Mouse (Mus musculus): Measurements from ENCODE around the gene Rnf216. TPM values are rescaled to one million over a fixed set of nuclear protein-coding genes. Genes with fewer than 3 reads are reported as not detected.

Gene Rnf216
- polyA plus RNA-seq (2014; fragmentation: Nextera tagmentation; extraction: Ambion mirVana) = 36.6 and 37.7 TPM in 2 replicates

GRCm38 (mm10) chr5:143112281-143113246, at the start of gene Rnf216:
Rnf216 (minus strand) TSS chr5:143112994.
- Histone ChIP-seq H3K4me3 (ENCODE audit: low read depth, low read length) (peak within 1 kb of the TSS; percentile 64), H3K4me2 (ENCODE audit: low read depth, severe bottlenecking) (peak within 1 kb of the TSS; percentile 68), H3K9ac (ENCODE audit: low read length) (peak within 1 kb of the TSS; percentile 88), H3K27me3 (ENCODE audit: control insufficient read depth, insufficient read depth, low read length) (no peaks in the 10 kb centered on the region), H3K9me3 (ENCODE audit: control insufficient read depth, low read length) (no peaks in the 10 kb centered on the region), H3K27ac (replicated peaks; ENCODE audit: low read depth, low read length) (peak within 1 kb of the TSS; percentile 87), H3K4me1 (ENCODE audit: control insufficient read depth, insufficient read depth, low read length) (no peaks in the 10 kb centered on the region), H3K36me3 (ENCODE audit: control insufficient read depth, insufficient read depth, low read length) (no peaks in the 10 kb centered on the region; the same call in 1 of the 2 replicates)
- ATAC-seq (ENCODE audit: insufficient number of reproducible peaks, low FRiP score, low TSS enrichment, low read depth) (peak; percentile 91), DNase-seq (ENCODE audit: low spot score) (peak; percentile 94)
- WGBS = 1% methylated on average over 85 of the region's 110 CpGs

DNA sequence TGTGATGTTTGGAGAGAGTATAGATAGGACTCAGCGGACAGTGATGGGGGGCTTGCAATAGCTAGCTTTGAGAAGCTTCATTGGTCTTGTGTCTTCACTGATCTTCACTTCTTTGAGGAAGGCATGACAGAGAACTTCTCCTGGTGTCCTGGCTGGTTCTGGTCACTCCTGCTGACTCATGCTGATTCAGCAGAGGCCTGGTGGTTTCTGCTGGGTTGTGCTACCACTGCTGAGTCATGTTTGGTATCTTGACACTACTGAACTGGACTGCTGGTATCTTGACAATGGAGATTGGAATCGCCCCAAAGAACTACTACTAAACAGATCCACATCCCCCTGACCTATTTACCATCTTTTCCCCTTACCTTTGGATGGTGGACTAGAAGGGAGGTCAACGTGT, 42.7 kb upstream of the Rnf216 start:
- DNase-seq (ENCODE audit: low spot score) = no peak
- Histone ChIP-seq H3K9ac (ENCODE audit: low read length) (no peak overlapping the region), H3K27me3 (ENCODE audit: control insufficient read depth, insufficient read depth, low read length) (peaks cover 27% of the 10 kb centered on the region), H3K4me2 (ENCODE audit: low read depth, severe bottlenecking) (no peak overlapping the region), H3K27ac (replicated peaks; ENCODE audit: low read depth, low read length) (no peak overlapping the region), H3K4me1 (ENCODE audit: control insufficient read depth, insufficient read depth, low read length) (no peaks in the 10 kb centered on the region), H3K4me3 (ENCODE audit: low read depth, low read length) (no peak overlapping the region), H3K36me3 (ENCODE audit: control insufficient read depth, insufficient read depth, low read length) (no peaks in the 10 kb centered on the region), H3K9me3 (ENCODE audit: control insufficient read depth, low read length) (no peaks in the 10 kb centered on the region; the same call in 1 of the 2 replicates)
- 90% methylated on average over 3 of the region's 3 CpGs for WGBS
- no peak for ATAC-seq (ENCODE audit: insufficient number of reproducible peaks, low FRiP score, low TSS enrichment, low read depth)

DNA sequence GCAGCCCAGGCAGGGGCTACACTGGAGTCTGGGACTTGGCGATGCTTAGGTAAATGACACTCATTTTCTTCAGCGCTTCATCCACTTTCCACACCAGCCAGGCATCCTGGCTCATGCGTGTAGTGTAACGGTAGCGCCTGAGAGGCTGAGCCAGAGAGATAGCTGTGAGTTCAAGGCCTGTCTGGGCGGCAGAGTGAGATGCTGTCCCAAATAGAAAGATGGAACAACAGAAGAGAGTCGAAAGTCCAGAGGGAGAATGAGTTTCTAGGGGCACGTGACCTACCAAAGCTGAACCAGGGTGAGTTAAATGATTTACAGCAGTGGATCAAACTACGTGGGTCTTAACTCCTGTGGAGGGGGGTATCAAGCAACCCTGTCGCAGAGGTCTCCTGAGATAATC, 41.0 kb upstream of the Rnf216 start:
- ATAC-seq (ENCODE audit: insufficient number of reproducible peaks, low FRiP score, low TSS enrichment, low read depth) (no peak), DNase-seq (ENCODE audit: low spot score) (no peak)
- Histone ChIP-seq H3K27ac (replicated peaks; ENCODE audit: low read depth, low read length) (no peak overlapping the region), H3K9ac (ENCODE audit: low read length) (no peak overlapping the region), H3K4me1 (ENCODE audit: control insufficient read depth, insufficient read depth, low read length) (no peaks in the 10 kb centered on the region), H3K36me3 (ENCODE audit: control insufficient read depth, insufficient read depth, low read length) (no peaks in the 10 kb centered on the region), H3K4me3 (ENCODE audit: low read depth, low read length) (no peak overlapping the region), H3K9me3 (ENCODE audit: control insufficient read depth, low read length) (no peaks in the 10 kb centered on the region; the same call in 1 of the 2 replicates), H3K27me3 (ENCODE audit: control insufficient read depth, insufficient read depth, low read length) (peaks cover 21% of the 10 kb centered on the region), H3K4me2 (ENCODE audit: low read depth, severe bottlenecking) (no peak overlapping the region)
- WGBS = 88% methylated on average over 10 of the region's 10 CpGs

- Histone ChIP-seq H3K4me1 (ENCODE audit: control insufficient read depth, insufficient read depth, low read length) (no peaks in the 10 kb centered on the region), H3K27ac (replicated peaks; ENCODE audit: low read depth, low read length) (no peak overlapping the region), H3K9ac (ENCODE audit: low read length) (no peak overlapping the region), H3K4me2 (ENCODE audit: low read depth, severe bottlenecking) (no peak overlapping the region), H3K9me3 (ENCODE audit: control insufficient read depth, low read length) (no peaks in the 10 kb centered on the region; the same call in 1 of the 2 replicates), H3K27me3 (ENCODE audit: control insufficient read depth, insufficient read depth, low read length) (no peaks in the 10 kb centered on the region), H3K4me3 (ENCODE audit: low read depth, low read length) (no peak overlapping the region), H3K36me3 (ENCODE audit: control insufficient read depth, insufficient read depth, low read length) (no peaks in the 10 kb centered on the region)
- DNase-seq (ENCODE audit: low spot score) = no peak
- WGBS = 85% methylated on average over 2 of the region's 2 CpGs
- ATAC-seq (ENCODE audit: insufficient number of reproducible peaks, low FRiP score, low TSS enrichment, low read depth) = no peak
Observed at GRCm38 (mm10) chr5:143150044-143150443, 37.2 kb upstream of the Rnf216 start.

GRCm38 (mm10) chr5:143149536-143149935, 36.7 kb upstream of the Rnf216 start:
- H3K27me3 ChIP-seq (ENCODE audit: control insufficient read depth, insufficient read depth, low read length) = no peaks in the 10 kb centered on the region
- ATAC-seq (ENCODE audit: insufficient number of reproducible peaks, low FRiP score, low TSS enrichment, low read depth) (no peak), DNase-seq (ENCODE audit: low spot score) (no peak)
- H3K9me3 ChIP-seq (ENCODE audit: control insufficient read depth, low read length) = no peaks in the 10 kb centered on the region; the same call in 1 of the 2 replicates
- no peak overlapping the region for H3K9ac ChIP-seq (ENCODE audit: low read length)
- H3K4me1 ChIP-seq (ENCODE audit: control insufficient read depth, insufficient read depth, low read length) = no peaks in the 10 kb centered on the region
- H3K36me3 ChIP-seq (ENCODE audit: control insufficient read depth, insufficient read depth, low read length) = no peaks in the 10 kb centered on the region
- no peak overlapping the region for H3K4me2 ChIP-seq (ENCODE audit: low read depth, severe bottlenecking)
- WGBS = 94% methylated on average over 2 of the region's 2 CpGs
- H3K4me3 ChIP-seq (ENCODE audit: low read depth, low read length) = no peak overlapping the region
- no peak overlapping the region for H3K27ac ChIP-seq (replicated peaks; ENCODE audit: low read depth, low read length)

- no peaks in the 10 kb centered on the region; the same call in 1 of the 2 replicates for H3K9me3 ChIP-seq (ENCODE audit: control insufficient read depth, low read length)
- H3K9ac ChIP-seq (ENCODE audit: low read length) = no peak overlapping the region
- no peaks in the 10 kb centered on the region for H3K4me1 ChIP-seq (ENCODE audit: control insufficient read depth, insufficient read depth, low read length)
- H3K27ac ChIP-seq (replicated peaks; ENCODE audit: low read depth, low read length) = no peak overlapping the region
- WGBS = 95% methylated on average over 5 of the region's 5 CpGs
- ATAC-seq (ENCODE audit: insufficient number of reproducible peaks, low FRiP score, low TSS enrichment, low read depth) (no peak), DNase-seq (ENCODE audit: low spot score) (no peak)
- no peaks in the 10 kb centered on the region for H3K27me3 ChIP-seq (ENCODE audit: control insufficient read depth, insufficient read depth, low read length)
- H3K36me3 ChIP-seq (ENCODE audit: control insufficient read depth, insufficient read depth, low read length) = no peaks in the 10 kb centered on the region
- H3K4me3 ChIP-seq (ENCODE audit: low read depth, low read length) = no peak overlapping the region
- no peak overlapping the region for H3K4me2 ChIP-seq (ENCODE audit: low read depth, severe bottlenecking)
Observed at GRCm38 (mm10) chr5:143148661-143149060, 35.9 kb upstream of the Rnf216 start.

- no peak within 1 kb of the TSS for H3K27ac ChIP-seq (replicated peaks; ENCODE audit: low read depth, low read length)
- H3K4me3 ChIP-seq (ENCODE audit: low read depth, low read length) = no peak within 1 kb of the TSS
- H3K36me3 ChIP-seq (ENCODE audit: control insufficient read depth, insufficient read depth, low read length) = no peaks in the 10 kb centered on the region
- H3K4me2 ChIP-seq (ENCODE audit: low read depth, severe bottlenecking) = no peak within 1 kb of the TSS
- no peaks in the 10 kb centered on the region; the same call in 1 of the 2 replicates for H3K9me3 ChIP-seq (ENCODE audit: control insufficient read depth, low read length)
- DNase-seq (ENCODE audit: low spot score) (no peak), ATAC-seq (ENCODE audit: insufficient number of reproducible peaks, low FRiP score, low TSS enrichment, low read depth) (no peak)
- 62% methylated on average over 3 of the region's 3 CpGs for WGBS
- H3K27me3 ChIP-seq (ENCODE audit: control insufficient read depth, insufficient read depth, low read length) = no peaks in the 10 kb centered on the region
- no peaks in the 10 kb centered on the region for H3K4me1 ChIP-seq (ENCODE audit: control insufficient read depth, insufficient read depth, low read length)
- no peak within 1 kb of the TSS for H3K9ac ChIP-seq (ENCODE audit: low read length)
Observed at GRCm38 (mm10) chr5:143147481-143147880, 34.7 kb upstream of the Rnf216 start, which contains the start of gene Olfr718-ps1. Olfr718-ps1 (minus strand) TSS chr5:143147581.

GRCm38 (mm10) chr5:143137580-143137979, 24.8 kb upstream of the Rnf216 start:
- ATAC-seq (ENCODE audit: insufficient number of reproducible peaks, low FRiP score, low TSS enrichment, low read depth) (no peak), DNase-seq (ENCODE audit: low spot score) (no peak)
- Histone ChIP-seq H3K9ac (ENCODE audit: low read length) (no peak overlapping the region), H3K36me3 (ENCODE audit: control insufficient read depth, insufficient read depth, low read length) (no peaks in the 10 kb centered on the region), H3K9me3 (ENCODE audit: control insufficient read depth, low read length) (no peaks in the 10 kb centered on the region), H3K4me3 (ENCODE audit: low read depth, low read length) (no peak overlapping the region), H3K4me2 (ENCODE audit: low read depth, severe bottlenecking) (no peak overlapping the region), H3K4me1 (ENCODE audit: control insufficient read depth, insufficient read depth, low read length) (no peaks in the 10 kb centered on the region), H3K27me3 (ENCODE audit: control insufficient read depth, insufficient read depth, low read length) (no peaks in the 10 kb centered on the region), H3K27ac (replicated peaks; ENCODE audit: low read depth, low read length) (no peak overlapping the region)
- 93% methylated on average over 13 of the region's 13 CpGs for WGBS

Data from limb, embryonic 11.5 days (tissue).